Mouse (Mus musculus) adrenal gland, postnatal 10 days (tissue): Measurements from ENCODE around the gene Zfy1. TPM values are rescaled to one million over a fixed set of nuclear protein-coding genes. Genes with fewer than 3 reads are reported as not detected.
"Not testable (repeated sequence)": the region's sequence is repeated elsewhere in the genome, so short reads cannot be mapped to it uniquely, and the experiment has no call there.

Experiments used
- DNase-seq: peaks from one replicate; pipeline ENCODE4 v3.0.0; 2021; ENCODE audit warnings: mixed read lengths
- long read RNA-seq, 2 experiments: library from polyadenylated mRNA; stranded (forward); transcript quantifications; one replicate each; pipeline ENCODE4 v2.0.0; 2021
- total RNA-seq, 2 experiments: library from RNA; stranded (reverse); gene quantifications; 2 replicates each; pipeline ENCODE4 v1.2.3; 2021

Gene Zfy1
- not detected for total RNA-seq
- long read RNA-seq, experiment 1: 0 reads
- long read RNA-seq, experiment 2: 0 reads

GRCm38 (mm10) chrY:797309-797708 lies at the start of gene Zfy1:
TSS of gene Zfy1 (minus strand) at chrY:797409.
- DNase-seq: not testable (repeated sequence)

- no peak for DNase-seq
Observed at GRCm38 (mm10) chrY:818396-818795, 21.2 kb upstream of the Zfy1 start, which contains the start of gene Uba1y. TSS of gene Uba1y (plus strand) at chrY:818649.

GRCm38 (mm10) chrY:808991-809661 lies 11.9 kb upstream of the Zfy1 start:
- DNase-seq: peak; percentile 63

Other genes starting within 250 kb of the Zfy1 start
- gene Uba1y, start 21.2 kb upstream of the Zfy1 start, total RNA-seq: not detected
- 10 to 100 TPM in 1 of 2 experiments, not detected in 1; 15.0 TPM for gene Kdm5d, start 100.4 kb upstream of the Zfy1 start, total RNA-seq
- 10 to 100 TPM in 1 of 2 experiments, not detected in 1; 75.2 TPM for gene Eif2s3y, start 213.1 kb upstream of the Zfy1 start, total RNA-seq